8 mouse cellular contexts compared by ENCODE assay signal in genomic region chr8:110617801-110618358, GRCm38 (mm10). TPM values are rescaled to one million over a fixed set of nuclear protein-coding genes. Genes with fewer than 3 reads are reported as not detected.
DNase-seq lines count a peak whose midpoint lies in the region; ATAC-seq and TF ChIP-seq lines count a peak whose summit lies in the region.

No protein-coding gene starts in this region.

- no peaks in the 10 kb centered on the region for H3K9me3 ChIP-seq in embryonic facial prominence, embryonic 11.5 days (replicated peaks; ENCODE audit: control insufficient read depth, low read length)
- H3K9me3 ChIP-seq in hindbrain, embryonic 15.5 days: no peaks in the 10 kb centered on the region
- H3K9me3 ChIP-seq in midbrain, embryonic 13.5 days: no peaks in the 10 kb centered on the region

- H3K4me3 ChIP-seq in left cerebral cortex, adult 2 months: peak overlapping the region; percentile 99
- H3K4me3 ChIP-seq in embryonic facial prominence, embryonic 11.5 days (ENCODE audit: low read depth, low read length): peak overlapping the region; percentile 59
- peak overlapping the region; percentile 98 for H3K4me3 ChIP-seq in hindbrain, embryonic 15.5 days
- H3K4me3 ChIP-seq in midbrain, embryonic 13.5 days (replicated peaks): peak overlapping the region; percentile 98

- H3K27me3 ChIP-seq in embryonic facial prominence, embryonic 11.5 days (ENCODE audit: control insufficient read depth, insufficient read depth, low read length): no peaks in the 10 kb centered on the region
- H3K27me3 ChIP-seq in hindbrain, embryonic 15.5 days: no peaks in the 10 kb centered on the region
- H3K27me3 ChIP-seq in midbrain, embryonic 13.5 days: peaks cover 11% of the 10 kb centered on the region

- no peak for TF ChIP-seq CTCF in left cerebral cortex, adult 2 months (IDR thresholded peaks at IDR 0.05)

- H3K27ac ChIP-seq in left cerebral cortex, adult 2 months: peak overlapping the region; percentile 37; the same call in 1 of the 2 replicates
- no peak overlapping the region for H3K27ac ChIP-seq in embryonic facial prominence, embryonic 11.5 days (replicated peaks; ENCODE audit: low read depth, low read length)
- peak overlapping the region; percentile 82 for H3K27ac ChIP-seq in hindbrain, embryonic 15.5 days (replicated peaks)
- peak overlapping the region; percentile 73 for H3K27ac ChIP-seq in midbrain, embryonic 13.5 days

- 22% methylated on average over 14 of the region's 14 CpGs for WGBS in embryonic facial prominence, embryonic 11.5 days
- 25% methylated on average over 14 of the region's 14 CpGs for WGBS in hindbrain, embryonic 15.5 days
- WGBS in midbrain, embryonic 13.5 days: 19% methylated on average over 14 of the region's 14 CpGs

- H3K36me3 ChIP-seq in embryonic facial prominence, embryonic 11.5 days (replicated peaks; ENCODE audit: control insufficient read depth, insufficient read depth, low read depth, low read length): no peaks in the 10 kb centered on the region
- H3K36me3 ChIP-seq in hindbrain, embryonic 15.5 days: no peaks in the 10 kb centered on the region
- H3K36me3 ChIP-seq in midbrain, embryonic 13.5 days: no peaks in the 10 kb centered on the region

- peak overlapping the region; percentile 42 for H3K4me2 ChIP-seq in embryonic facial prominence, embryonic 11.5 days (ENCODE audit: low read depth, low read length)
- H3K4me2 ChIP-seq in hindbrain, embryonic 15.5 days: peak overlapping the region; percentile 77
- H3K4me2 ChIP-seq in midbrain, embryonic 13.5 days (replicated peaks): peak overlapping the region; percentile 97

- intact Hi-C loops in left cerebral cortex, adult 2 months (cut with DNase I): no loop called here

- no peak for DNase-seq in left cerebral cortex, adult 2 months (ENCODE audit: extremely low spot score in 1 of 2, low spot score in 2 of 2)
- DNase-seq in left cerebral cortex, adult 18-20 months (ENCODE audit: low spot score in 2 of 2): no peak
- no peak for DNase-seq in embryonic facial prominence, embryonic 11.5 days (ENCODE audit: low spot score)
- DNase-seq in layer of hippocampus, postnatal 10 days (ENCODE audit: low spot score in 2 of 2): no peak
- DNase-seq in adrenal gland, adult 2 months: no peak
- no peak for DNase-seq in kidney, postnatal 14 days

- H3K4me1 ChIP-seq in embryonic facial prominence, embryonic 11.5 days (ENCODE audit: control insufficient read depth, insufficient read depth, low read length): no peaks in the 10 kb centered on the region; the same call in 1 of the 2 replicates
- peaks cover 35% of the 10 kb centered on the region for H3K4me1 ChIP-seq in hindbrain, embryonic 15.5 days (replicated peaks)
- H3K4me1 ChIP-seq in midbrain, embryonic 13.5 days (replicated peaks): peaks cover 31% of the 10 kb centered on the region

- ATAC-seq in embryonic facial prominence, embryonic 11.5 days (replicated peaks; ENCODE audit: insufficient number of reproducible peaks, low FRiP score, low TSS enrichment, low read depth): no peak
- peak; percentile 60 for ATAC-seq in hindbrain, embryonic 15.5 days (ENCODE audit: low FRiP score, low read depth)
- peak; percentile 48 for ATAC-seq in midbrain, embryonic 13.5 days

- peak overlapping the region; percentile 26; the same call in 1 of the 2 replicates for H3K9ac ChIP-seq in embryonic facial prominence, embryonic 11.5 days (replicated peaks; ENCODE audit: low read length)
- H3K9ac ChIP-seq in hindbrain, embryonic 15.5 days: peak overlapping the region; percentile 52
- H3K9ac ChIP-seq in midbrain, embryonic 13.5 days (replicated peaks): peak overlapping the region; percentile 58

RNA-seq across cellular contexts. Expression of gene Vac14, which starts 0.5 kb away (rescaled TPM):
- total RNA-seq in left cerebral cortex, adult 2 months (2021): 10 to 100 TPM; 25.4 to 26.1 TPM
- total RNA-seq in left cerebral cortex, adult 18-20 months (2021): 10 to 100 TPM; 26.9 to 28.0 TPM
- polyA plus RNA-seq in embryonic facial prominence, embryonic 11.5 days (2014; fragmentation: Nextera tagmentation; extraction: Ambion mirVana): 29.2 and 29.3 TPM in 2 replicates
- polyA plus RNA-seq in hindbrain, embryonic 15.5 days (2015; fragmentation: Nextera tagmentation; extraction: Ambion mirVana): 29.3 and 33.6 TPM in 2 replicates
- 21.8 and 23.6 TPM in 2 replicates for polyA plus RNA-seq in midbrain, embryonic 13.5 days (2015; fragmentation: Nextera tagmentation; extraction: Ambion mirVana)
- total RNA-seq in layer of hippocampus, postnatal 10 days (2021): 10 to 100 TPM; 35.6 to 36.5 TPM
- 10 to 100 TPM; 29.8 to 37.5 TPM for total RNA-seq in adrenal gland, adult 2 months (2021)
- 40.9 and 47.0 TPM in 2 replicates for polyA plus RNA-seq in adrenal gland, adult 2 months (2012; rRNA removed)

Comparison
In these comparisons a context has a peak if more than half of its experiments do, and no peak if none do; other contexts are left out.
1. H3K4me2 ChIP-seq: peak in every context shown above with its lines; median percentile 97 in midbrain, embryonic 13.5 days; 77 in hindbrain, embryonic 15.5 days; 42 in embryonic facial prominence, embryonic 11.5 days.